Mouse (Mus musculus) liver, adult 2 months (tissue): Measurements from ENCODE around the gene Hcrtr1.

Experiments
- CTCF ChIP-seq: fragments of 200-500 bp; IDR thresholded peaks from 2 replicates; pipeline ENCODE4 v1.5.1; 2011; ENCODE audit warnings: low read depth, low read length, control low read depth
- POLR2A ChIP-seq: fragments of 200-500 bp; IDR thresholded peaks from 2 replicates; pipeline ENCODE4 v1.6.1; 2011; ENCODE audit warnings: low read length, control low read depth; ENCODE audit not compliant: insufficient read depth; ENCODE audit errors: extremely low read depth

GRCm38 (mm10) chr4:130108929-130109328 is 30.2 kb downstream of the Hcrtr1 start:
- TF ChIP-seq POLR2A (no peak), CTCF (no peak)
